Mouse (Mus musculus): ENCODE results near the gene Cxcl10. TPM values are rescaled to one million over a fixed set of nuclear protein-coding genes. Genes with fewer than 3 reads are reported as not detected.
A peak's percentile ranks its signal among the peaks of the same experiment; 100 is the strongest.

Gene Cxcl10
- polyA plus RNA-seq (2015; fragmentation: Nextera tagmentation; extraction: Ambion mirVana), result 0.59 and 3.5 TPM in 2 replicates

DNA sequence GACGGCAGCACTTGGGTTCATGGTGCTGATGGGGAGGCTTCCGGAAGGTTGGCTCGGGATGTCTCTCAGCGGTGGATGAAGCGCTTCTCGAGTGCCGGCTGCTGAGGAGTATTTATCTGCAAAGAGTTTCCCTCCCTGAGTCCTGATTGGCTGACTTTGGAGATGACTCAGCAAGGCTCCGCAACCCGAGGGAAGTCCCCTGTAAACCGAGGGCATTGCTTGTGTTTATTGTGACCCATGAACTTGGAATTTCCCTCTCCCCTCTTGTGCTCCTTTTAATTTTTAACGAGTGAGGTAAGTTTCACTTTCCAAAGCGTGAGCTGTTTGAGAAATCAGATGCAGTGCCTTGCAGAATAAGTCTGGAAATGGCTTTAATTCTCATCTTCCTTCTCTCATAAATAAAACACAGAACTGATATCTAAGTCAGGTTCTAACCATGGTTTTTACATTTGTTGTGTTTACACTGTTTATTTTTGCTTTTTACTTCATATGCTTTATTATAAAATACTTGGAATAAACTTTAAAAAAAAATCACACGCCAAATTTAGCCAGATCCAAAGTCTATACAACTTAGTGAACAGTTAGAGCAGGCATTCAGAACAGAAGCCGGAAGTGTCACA lies at the start of gene Cxcl10:
Cxcl10 (minus strand) TSS at position 96 of the 620 bp plus-strand sequence.
- Histone ChIP-seq H3K4me3 (peak within 1 kb of the TSS; percentile 28), H3K9me3 (no peaks in the 10 kb centered on the region), H3K4me2 (peak within 1 kb of the TSS; percentile 58), H3K27ac (no peak within 1 kb of the TSS), H3K27me3 (0 out of 2 replicates have a peak, but pooled peaks cover 5% of the 10 kb centered on the region), H3K9ac (peak within 1 kb of the TSS; percentile 17; the same call in 1 of the 2 replicates), H3K4me1 (peaks cover 8% of the 10 kb centered on the region; the same call in 1 of the 2 replicates), H3K36me3 (no peaks in the 10 kb centered on the region)
- peak; percentile 57; the same call in 1 of the 2 replicates for ATAC-seq (ENCODE audit: borderline replicate concordance, extremely low read depth, low FRiP score, low TSS enrichment)
- 13% methylated on average over 14 of the region's 14 CpGs for WGBS

DNA sequence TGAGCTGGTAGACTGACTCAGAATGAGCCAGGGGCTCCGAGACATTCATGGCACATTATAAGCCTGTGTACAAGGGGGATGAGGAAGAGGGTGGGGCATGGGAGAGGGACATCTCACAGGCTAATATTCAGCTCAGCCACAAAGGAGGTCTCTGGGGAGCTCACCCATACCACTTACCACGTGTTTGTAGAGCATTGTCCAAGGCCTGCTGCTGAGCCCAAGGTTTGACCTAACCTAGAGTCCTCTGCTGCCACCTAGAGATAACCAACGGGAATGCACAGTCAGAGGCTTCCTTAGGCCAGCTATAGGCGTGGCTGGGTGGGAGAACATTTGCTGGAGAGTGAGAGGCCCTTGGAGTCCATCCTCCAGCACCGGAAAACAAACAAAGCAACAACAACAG lies 49.5 kb upstream of the Cxcl10 start:
- Histone ChIP-seq H3K36me3 (no peaks in the 10 kb centered on the region), H3K4me3 (no peak overlapping the region), H3K27me3 (peaks cover 10% of the 10 kb centered on the region), H3K4me1 (no peaks in the 10 kb centered on the region), H3K27ac (no peak overlapping the region), H3K9ac (no peak overlapping the region), H3K4me2 (no peak overlapping the region), H3K9me3 (no peaks in the 10 kb centered on the region)
- peak; percentile 80 for ATAC-seq (ENCODE audit: borderline replicate concordance, extremely low read depth, low FRiP score, low TSS enrichment)
- 23% methylated on average over 5 of the region's 5 CpGs for WGBS

DNA sequence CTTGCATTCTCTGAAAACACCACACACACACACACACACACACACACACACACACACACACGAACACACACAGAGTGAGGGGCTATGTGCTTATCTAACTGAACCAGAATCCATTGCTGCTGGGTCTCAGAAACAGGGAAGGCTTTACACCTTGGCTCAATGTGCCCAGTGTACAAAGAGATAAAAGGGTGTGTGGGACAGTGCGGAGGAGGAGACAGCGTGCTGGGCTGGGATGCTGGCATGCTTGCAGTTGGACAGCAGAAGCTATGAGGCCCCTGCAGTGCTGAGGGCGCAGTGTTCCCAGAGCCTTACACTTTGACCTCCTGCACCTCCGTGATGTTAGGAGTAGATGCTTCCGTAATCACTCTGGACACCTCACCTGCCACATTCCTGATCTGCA lies 47.8 kb upstream of the Cxcl10 start:
- H3K4me2 ChIP-seq, result no peak overlapping the region
- peaks cover 27% of the 10 kb centered on the region for H3K27me3 ChIP-seq
- ATAC-seq (ENCODE audit: borderline replicate concordance, extremely low read depth, low FRiP score, low TSS enrichment), result no peak
- H3K27ac ChIP-seq, result no peak overlapping the region
- no peaks in the 10 kb centered on the region for H3K9me3 ChIP-seq
- 70% methylated on average over 6 of the region's 6 CpGs for WGBS
- no peaks in the 10 kb centered on the region for H3K36me3 ChIP-seq
- 0 out of 2 replicates have a peak, but pooled peaks cover 8% of the 10 kb centered on the region for H3K4me1 ChIP-seq
- H3K9ac ChIP-seq, result no peak overlapping the region
- no peak overlapping the region for H3K4me3 ChIP-seq

DNA sequence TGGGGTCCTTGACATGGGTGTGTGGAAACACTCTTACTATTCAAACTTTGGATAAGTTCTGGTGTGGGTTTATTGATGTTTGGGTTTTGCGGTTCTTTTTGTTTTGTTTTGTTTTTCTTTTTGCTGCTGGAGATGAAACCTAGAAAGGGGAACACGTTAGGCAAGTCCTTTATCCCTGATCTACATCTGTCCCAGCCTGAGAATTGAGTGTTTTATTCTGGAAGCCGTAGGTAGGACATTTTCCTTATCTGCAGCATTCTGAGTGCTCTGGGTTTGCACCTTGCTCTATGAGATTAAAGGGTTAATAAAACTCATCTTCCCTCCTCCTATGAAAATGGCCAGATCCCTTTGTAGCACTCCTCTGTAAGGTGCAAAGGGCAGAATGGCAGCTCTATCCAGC lies 47.1 kb upstream of the Cxcl10 start:
- Histone ChIP-seq H3K4me3 (no peak overlapping the region), H3K9ac (no peak overlapping the region), H3K36me3 (no peaks in the 10 kb centered on the region), H3K4me1 (0 out of 2 replicates have a peak, but pooled peaks cover 8% of the 10 kb centered on the region), H3K27ac (no peak overlapping the region), H3K27me3 (peaks cover 34% of the 10 kb centered on the region), H3K9me3 (no peaks in the 10 kb centered on the region), H3K4me2 (no peak overlapping the region)
- no peak for ATAC-seq (ENCODE audit: borderline replicate concordance, extremely low read depth, low FRiP score, low TSS enrichment)
- WGBS, result 76% methylated on average over 3 of the region's 3 CpGs

DNA sequence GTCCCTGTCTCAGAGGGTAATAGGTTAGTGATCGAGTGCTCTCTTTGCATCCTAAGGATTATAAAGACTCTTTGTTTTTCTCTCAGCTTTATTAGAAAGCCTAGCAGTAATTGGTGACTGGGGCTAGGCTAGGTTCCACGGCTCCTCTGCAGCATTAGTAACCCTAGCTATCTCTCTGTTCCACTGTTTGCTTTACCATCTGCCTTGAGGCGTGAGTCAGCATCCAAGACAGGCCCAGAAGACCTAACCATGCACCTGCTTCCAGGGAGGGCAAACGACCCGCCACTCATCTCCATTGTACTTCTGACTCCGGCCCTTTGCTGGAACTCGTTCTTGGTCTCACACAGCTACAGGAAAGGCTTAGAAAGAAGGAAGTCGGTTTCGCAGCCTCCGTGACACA lies 45.2 kb upstream of the Cxcl10 start:
- no peak overlapping the region for H3K9ac ChIP-seq
- no peak overlapping the region for H3K4me3 ChIP-seq
- no peak overlapping the region for H3K4me2 ChIP-seq
- no peak for ATAC-seq (ENCODE audit: borderline replicate concordance, extremely low read depth, low FRiP score, low TSS enrichment)
- H3K4me1 ChIP-seq, result 0 out of 2 replicates have a peak, but pooled peaks cover 8% of the 10 kb centered on the region
- 48% methylated on average over 10 of the region's 10 CpGs for WGBS
- no peaks in the 10 kb centered on the region for H3K9me3 ChIP-seq
- peaks cover 46% of the 10 kb centered on the region for H3K27me3 ChIP-seq
- no peak overlapping the region for H3K27ac ChIP-seq
- H3K36me3 ChIP-seq, result no peaks in the 10 kb centered on the region

DNA sequence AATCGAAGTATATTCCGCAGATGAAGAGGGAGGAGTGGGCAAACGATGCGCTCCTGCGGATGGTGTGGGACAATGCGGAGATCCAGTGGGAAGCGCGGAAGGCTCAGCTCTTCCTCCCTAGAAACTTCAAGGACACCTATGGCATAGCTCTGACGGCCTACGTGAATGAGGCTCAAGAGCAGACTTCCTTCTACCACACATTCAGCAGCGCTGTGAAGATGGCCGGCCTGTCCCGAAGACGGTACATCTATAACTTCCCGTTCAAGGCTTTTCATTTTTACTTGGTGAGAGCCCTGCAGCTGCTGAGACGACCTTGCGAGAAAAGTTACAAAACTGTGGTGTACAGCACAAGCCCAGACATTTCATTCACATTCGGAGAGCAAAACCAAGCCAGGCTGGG lies 43.9 kb upstream of the Cxcl10 start:
- ATAC-seq (ENCODE audit: borderline replicate concordance, extremely low read depth, low FRiP score, low TSS enrichment), result no peak
- peak overlapping the region; percentile 43 for H3K4me2 ChIP-seq
- H3K9ac ChIP-seq, result 0 out of 2 replicates have a peak overlapping the region, but pooled peaks have one; percentile 0
- no peaks in the 10 kb centered on the region for H3K9me3 ChIP-seq
- no peaks in the 10 kb centered on the region for H3K36me3 ChIP-seq
- no peak overlapping the region for H3K27ac ChIP-seq
- 0 out of 2 replicates have a peak, but pooled peaks cover 8% of the 10 kb centered on the region for H3K4me1 ChIP-seq
- 34% methylated on average over 18 of the region's 18 CpGs for WGBS
- H3K27me3 ChIP-seq, result peaks cover 48% of the 10 kb centered on the region
- H3K4me3 ChIP-seq, result peak overlapping the region; percentile 20

DNA sequence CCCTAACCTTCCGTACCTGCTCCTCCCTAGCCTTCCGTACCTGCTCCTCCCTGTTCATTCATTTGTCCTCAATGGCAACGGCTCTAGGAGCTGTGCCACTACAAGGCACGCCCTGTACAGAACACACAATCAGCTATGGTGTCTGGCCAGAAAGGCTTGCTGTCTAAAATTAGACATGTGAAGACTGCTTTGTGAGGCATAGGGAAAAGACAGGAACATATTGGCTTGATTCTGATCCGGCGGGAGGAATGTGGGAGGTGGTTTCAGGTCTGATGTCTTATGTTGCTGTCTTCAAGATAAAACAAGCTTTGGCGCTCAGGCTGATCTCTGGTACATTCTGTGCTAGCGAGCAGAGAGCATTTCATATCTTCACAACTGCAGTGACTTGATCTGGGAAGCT lies 41.9 kb upstream of the Cxcl10 start:
- Histone ChIP-seq H3K4me2 (no peak overlapping the region), H3K9me3 (no peaks in the 10 kb centered on the region), H3K27me3 (peaks cover 48% of the 10 kb centered on the region), H3K4me1 (peaks cover 13% of the 10 kb centered on the region; the same call in 1 of the 2 replicates), H3K9ac (no peak overlapping the region), H3K36me3 (no peaks in the 10 kb centered on the region), H3K27ac (no peak overlapping the region), H3K4me3 (no peak overlapping the region)
- WGBS, result 65% methylated on average over 8 of the region's 8 CpGs
- no peak for ATAC-seq (ENCODE audit: borderline replicate concordance, extremely low read depth, low FRiP score, low TSS enrichment)

DNA sequence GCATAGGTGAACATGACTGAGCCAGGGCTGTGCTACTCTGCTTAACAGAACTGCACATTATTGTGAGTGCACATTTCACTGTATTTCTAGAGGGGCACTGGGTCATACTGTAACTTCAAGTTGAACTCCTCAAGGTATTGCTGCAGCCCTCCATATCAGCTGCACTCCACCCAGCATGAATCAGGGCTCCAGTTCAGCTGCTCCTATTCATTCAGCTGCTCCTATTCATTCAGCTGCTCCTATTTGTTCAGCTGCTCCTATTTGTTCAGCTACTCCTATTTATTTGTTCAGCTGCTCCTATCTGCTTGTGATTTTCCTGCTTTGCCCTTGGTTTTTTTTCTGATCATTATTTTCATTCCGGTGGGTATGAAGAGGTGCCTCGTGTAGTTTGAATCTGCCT lies 41.3 kb upstream of the Cxcl10 start:
- no peak overlapping the region for H3K4me2 ChIP-seq
- H3K9ac ChIP-seq, result no peak overlapping the region
- no peak overlapping the region for H3K27ac ChIP-seq
- ATAC-seq (ENCODE audit: borderline replicate concordance, extremely low read depth, low FRiP score, low TSS enrichment), result no peak
- no peak overlapping the region for H3K4me3 ChIP-seq
- peaks cover 13% of the 10 kb centered on the region; the same call in 1 of the 2 replicates for H3K4me1 ChIP-seq
- peaks cover 48% of the 10 kb centered on the region for H3K27me3 ChIP-seq
- no peaks in the 10 kb centered on the region for H3K9me3 ChIP-seq
- 50% methylated on average over 2 of the region's 2 CpGs for WGBS
- no peaks in the 10 kb centered on the region for H3K36me3 ChIP-seq

DNA sequence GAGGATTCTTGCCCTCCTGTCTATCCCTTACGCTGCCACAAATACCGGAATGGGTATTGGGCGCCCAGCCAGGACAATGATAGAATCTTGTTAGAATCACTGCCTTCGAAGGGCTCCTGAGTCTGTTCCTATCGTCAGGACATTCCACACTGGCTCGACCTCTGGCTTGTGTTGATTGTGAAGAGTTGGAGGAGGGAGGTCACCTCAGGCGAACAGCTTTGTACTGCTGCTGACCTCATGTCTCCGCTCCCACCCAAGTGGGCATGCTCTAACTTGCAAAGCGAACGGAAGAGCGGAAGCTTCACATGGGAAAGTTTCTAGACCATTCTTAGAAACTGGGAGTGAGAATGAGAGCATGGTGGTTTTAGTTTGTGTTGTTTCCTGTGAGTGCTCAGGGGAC lies 38.7 kb upstream of the Cxcl10 start:
- H3K36me3 ChIP-seq, result no peaks in the 10 kb centered on the region
- no peak overlapping the region for H3K27ac ChIP-seq
- no peak overlapping the region for H3K4me2 ChIP-seq
- no peak overlapping the region for H3K4me3 ChIP-seq
- H3K9me3 ChIP-seq, result no peaks in the 10 kb centered on the region
- no peak for ATAC-seq (ENCODE audit: borderline replicate concordance, extremely low read depth, low FRiP score, low TSS enrichment)
- H3K27me3 ChIP-seq, result peaks cover 34% of the 10 kb centered on the region
- peaks cover 7% of the 10 kb centered on the region; the same call in 1 of the 2 replicates for H3K4me1 ChIP-seq
- H3K9ac ChIP-seq, result no peak overlapping the region
- 58% methylated on average over 11 of the region's 11 CpGs for WGBS

DNA sequence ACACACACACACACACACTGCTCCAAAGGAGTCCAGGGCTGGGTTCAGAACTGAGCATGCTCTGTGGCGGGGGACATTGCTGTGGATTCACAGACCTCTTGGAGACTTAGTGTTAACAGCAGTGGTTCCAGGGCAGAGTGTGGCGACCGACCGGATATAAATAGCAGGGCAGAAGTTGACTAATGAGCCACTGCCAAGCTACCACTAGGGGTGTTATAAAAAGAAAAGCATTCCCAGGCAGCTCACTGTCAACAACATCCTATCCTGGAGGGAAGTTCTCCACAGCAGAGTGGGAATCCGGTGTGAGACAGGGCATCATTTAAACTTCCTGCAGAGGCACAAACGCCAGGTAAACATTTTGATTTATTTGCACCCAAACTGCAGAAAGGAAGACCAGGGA lies 38.0 kb upstream of the Cxcl10 start:
- Histone ChIP-seq H3K36me3 (no peaks in the 10 kb centered on the region), H3K9ac (no peak overlapping the region), H3K9me3 (no peaks in the 10 kb centered on the region), H3K4me1 (peaks cover 4% of the 10 kb centered on the region; the same call in 1 of the 2 replicates), H3K4me3 (no peak overlapping the region), H3K27ac (no peak overlapping the region), H3K4me2 (no peak overlapping the region), H3K27me3 (peaks cover 26% of the 10 kb centered on the region)
- 15% methylated on average over 6 of the region's 6 CpGs for WGBS
- ATAC-seq (ENCODE audit: borderline replicate concordance, extremely low read depth, low FRiP score, low TSS enrichment), result peak; percentile 49

DNA sequence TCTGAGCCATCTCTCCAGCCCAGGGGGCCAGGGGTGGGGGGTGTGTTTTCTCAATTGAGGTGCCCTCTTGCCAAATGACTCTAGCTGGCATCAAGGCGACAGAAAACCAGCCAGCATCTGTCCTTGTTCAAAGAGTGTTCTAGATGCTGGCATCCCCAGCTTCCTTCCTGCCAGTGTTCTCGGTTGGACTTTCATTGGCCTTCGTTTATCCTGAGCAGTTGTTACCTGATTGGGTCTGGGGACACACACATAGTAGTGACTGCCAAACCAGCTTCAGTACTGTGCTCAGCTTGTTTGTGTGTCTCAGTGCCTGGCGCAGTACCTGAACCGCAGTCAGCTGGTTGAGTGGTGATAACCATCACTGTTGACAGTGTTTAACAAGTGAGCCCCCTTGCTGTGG lies 37.4 kb upstream of the Cxcl10 start:
- H3K27me3 ChIP-seq, result peaks cover 21% of the 10 kb centered on the region
- H3K9ac ChIP-seq, result no peak overlapping the region
- H3K36me3 ChIP-seq, result no peaks in the 10 kb centered on the region
- H3K4me1 ChIP-seq, result peaks cover 4% of the 10 kb centered on the region; the same call in 1 of the 2 replicates
- H3K9me3 ChIP-seq, result no peaks in the 10 kb centered on the region
- H3K4me2 ChIP-seq, result no peak overlapping the region
- no peak overlapping the region for H3K27ac ChIP-seq
- WGBS, result 71% methylated on average over 5 of the region's 5 CpGs
- no peak for ATAC-seq (ENCODE audit: borderline replicate concordance, extremely low read depth, low FRiP score, low TSS enrichment)
- no peak overlapping the region for H3K4me3 ChIP-seq

DNA sequence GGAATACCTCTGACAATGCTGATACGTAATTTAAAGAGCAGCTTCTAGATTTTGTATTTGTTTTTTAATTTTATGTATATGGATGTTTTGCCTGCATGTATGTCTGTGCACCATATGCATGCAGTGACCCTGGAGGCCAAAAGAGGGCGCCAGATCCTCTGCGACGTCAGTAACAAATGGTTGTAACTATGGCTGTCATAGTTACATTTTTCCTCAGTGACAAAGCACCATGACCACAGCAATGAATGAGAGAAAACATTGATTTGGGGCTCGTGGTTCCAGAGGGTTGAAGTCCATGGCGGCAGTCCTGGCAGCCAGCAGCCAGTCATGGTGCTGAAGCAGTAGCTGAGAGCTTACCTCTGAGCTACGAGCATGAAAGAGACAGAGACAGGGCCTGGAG lies 36.2 kb upstream of the Cxcl10 start:
- Histone ChIP-seq H3K36me3 (no peaks in the 10 kb centered on the region), H3K4me3 (no peak overlapping the region), H3K4me2 (no peak overlapping the region), H3K9me3 (no peaks in the 10 kb centered on the region), H3K27me3 (peaks cover 12% of the 10 kb centered on the region), H3K4me1 (peaks cover 4% of the 10 kb centered on the region; the same call in 1 of the 2 replicates), H3K9ac (no peak overlapping the region), H3K27ac (no peak overlapping the region)
- 48% methylated on average over 7 of the region's 7 CpGs for WGBS
- ATAC-seq (ENCODE audit: borderline replicate concordance, extremely low read depth, low FRiP score, low TSS enrichment), result no peak

Data from lung, embryonic 15.5 days (tissue).